Mouse (Mus musculus) pancreas, adult 10 weeks (tissue): Measurements from ENCODE around the gene Lsg1. TPM values are rescaled to one million over a fixed set of nuclear protein-coding genes. Genes with fewer than 3 reads are reported as not detected.

ENCODE experiments used
- polyA plus RNA-seq: library from polyadenylated mRNA; stranded (reverse); fragments of 350-450 nt; fragmentation: Illumina TruSeq; extraction: RNeasy Lipid Tissue Mini Kit (QIAGEN cat#74804); gene quantifications from one replicate; pipeline ENCODE4 v1.2.3, GENCODE M21; 2015; ENCODE audit warnings: low read depth, low replicate concordance; ENCODE audit not compliant: insufficient read depth

Lsg1 gene
- 5.8 TPM for polyA plus RNA-seq

DNA sequence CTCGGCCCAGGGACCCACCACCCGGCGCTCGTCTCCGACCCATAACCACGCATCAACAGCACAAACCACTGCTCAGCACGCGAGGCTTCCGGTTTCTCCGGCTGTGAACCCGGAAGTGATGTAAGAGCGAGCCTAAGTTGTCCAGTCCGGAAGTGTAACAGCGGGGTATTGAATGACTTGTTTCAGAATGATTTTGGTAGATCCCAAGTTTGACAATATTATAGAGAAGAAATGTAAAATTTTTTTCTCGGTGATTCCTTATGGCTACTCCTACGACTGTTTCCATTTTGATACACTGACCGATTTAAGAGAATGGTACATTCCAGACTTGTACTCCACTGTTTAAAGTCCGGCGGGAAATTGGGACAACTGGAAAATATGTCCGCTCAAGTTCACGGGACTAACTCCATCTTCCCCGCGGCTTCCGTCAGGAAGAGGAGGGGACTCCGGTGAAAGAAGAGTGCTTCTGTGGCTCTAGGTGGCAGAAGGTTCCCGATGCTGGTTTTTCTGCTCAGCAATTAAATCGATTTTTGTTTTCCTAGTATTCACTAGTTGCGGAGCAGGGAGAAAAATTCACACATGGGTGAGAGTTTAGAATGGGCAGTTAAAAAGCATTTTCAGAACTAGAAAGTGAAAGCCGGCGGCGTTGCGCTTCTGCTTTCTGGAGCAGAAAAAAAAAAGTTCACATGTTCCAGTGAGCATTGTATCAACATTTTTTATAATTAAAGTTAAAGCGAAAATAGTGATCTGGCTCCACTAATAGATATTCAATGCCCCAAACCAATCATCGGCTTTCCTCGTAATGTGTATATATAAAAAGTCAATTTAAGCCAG is at the start of gene Lsg1:
Gene Lsg1, minus strand, starts transcription at position 99 of the 834 bp plus-strand sequence.

DNA sequence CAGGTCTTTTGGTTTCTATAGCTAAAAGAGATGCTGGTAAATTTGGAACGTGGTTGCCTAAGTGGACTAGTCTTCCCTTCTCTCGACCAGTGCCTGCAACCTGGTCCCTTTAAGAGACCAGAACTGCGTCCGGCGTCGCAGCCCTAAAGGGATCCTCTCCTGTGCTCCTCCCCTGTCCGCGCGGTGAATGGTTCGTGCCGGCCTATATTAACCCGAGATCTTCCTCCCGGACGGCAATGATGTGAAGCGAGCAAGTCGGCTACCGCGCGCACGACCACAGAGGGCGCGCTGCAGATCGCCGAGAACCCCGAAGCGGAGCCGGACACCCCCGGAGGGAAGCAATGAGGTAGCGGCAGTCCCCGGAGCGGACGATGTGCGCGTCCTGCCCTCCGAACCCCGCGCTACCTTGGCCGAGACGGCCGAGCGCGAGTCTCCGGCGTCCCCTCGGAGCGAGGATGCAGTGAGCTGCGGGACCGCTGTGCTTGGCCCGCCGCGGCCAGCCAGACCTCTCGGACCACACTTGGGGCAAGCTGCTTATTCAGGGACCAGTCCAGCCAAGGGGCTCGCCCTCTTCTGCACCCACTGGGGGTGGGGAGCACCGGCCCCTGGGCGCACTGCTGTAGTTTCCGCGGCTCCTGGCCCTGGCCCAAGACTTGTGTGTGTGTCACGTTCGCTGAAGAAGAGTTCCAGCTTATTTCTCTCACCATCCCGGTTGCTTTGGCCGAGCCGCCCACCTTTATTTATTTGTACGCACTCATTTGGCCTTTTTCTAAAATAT is 12.3 kb upstream of the Lsg1 start, which contains the start of gene Fam43a:
Gene Fam43a, plus strand, starts transcription at position 233 of the 778 bp plus-strand sequence.

DNA sequence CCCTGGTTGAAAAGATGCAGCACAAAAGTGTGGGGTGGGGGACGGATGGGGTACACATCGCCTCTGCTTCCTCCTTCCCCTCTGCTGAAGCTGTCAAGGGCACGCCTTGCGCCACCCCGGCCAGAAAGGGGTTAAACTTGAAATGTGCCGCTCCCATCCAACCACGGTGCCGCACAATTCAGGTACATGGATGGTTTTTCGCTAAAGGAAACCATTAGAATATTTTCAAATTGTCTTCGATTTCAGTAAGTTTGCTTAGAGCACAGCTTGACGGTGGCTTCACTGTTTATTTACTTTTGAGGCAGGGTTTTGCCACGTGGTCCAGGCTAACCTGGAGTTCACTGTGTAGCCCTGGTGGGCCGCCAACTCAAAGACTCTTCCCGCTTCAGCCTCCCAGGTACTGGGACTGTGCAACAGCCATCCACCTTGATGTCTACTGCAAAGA is 36.6 kb downstream of the Lsg1 start, which contains the start of gene Tmem44:
Gene Tmem44, minus strand, starts transcription at position 95 of the 445 bp plus-strand sequence.

Other genes starting within 250 kb of the Lsg1 start
- 7.9 TPM for gene Atp13a3, start 181.6 kb downstream of the Lsg1 start, polyA plus RNA-seq
- gene Tmem44, start 36.8 kb downstream of the Lsg1 start, polyA plus RNA-seq = 5.0 TPM
- gene Fam43a, start 12.1 kb upstream of the Lsg1 start, polyA plus RNA-seq = 4.7 TPM